7 mouse cellular contexts compared by ENCODE assay signal in genomic region chr16:76865731-76866464, GRCm38 (mm10).
DNase-seq lines count a peak whose midpoint lies in the region; ATAC-seq lines count a peak whose summit lies in the region.

No protein-coding gene starts in this region.

- H3K4me1 ChIP-seq in hindbrain, embryonic 14.5 days (replicated peaks; ENCODE audit: control insufficient read depth, insufficient read depth, low read length): peaks cover 7% of the 10 kb centered on the region; the same call in 1 of the 2 replicates

- no peak overlapping the region for H3K27ac ChIP-seq in hindbrain, embryonic 14.5 days

- no peaks in the 10 kb centered on the region for H3K9me3 ChIP-seq in hindbrain, embryonic 14.5 days (ENCODE audit: control insufficient read depth, low read length)

- WGBS in hindbrain, embryonic 14.5 days: 16% methylated on average over 7 of the region's 12 CpGs

- peak; percentile 79 for DNase-seq in cerebellum, postnatal 10 days
- peak; percentile 26 to 39 for DNase-seq in frontal cortex, postnatal 10 days (ENCODE audit: low spot score in 2 of 2)
- DNase-seq in hindbrain, embryonic 14.5 days (ENCODE audit: low spot score): peak; percentile 58
- DNase-seq in layer of hippocampus, postnatal 14 days (ENCODE audit: low spot score in 2 of 2): peak; percentile 44 to 69
- DNase-seq in right cerebral cortex, postnatal 4 days: peak; percentile 22

- 0 out of 2 replicates have a peak overlapping the region, but pooled peaks have one; percentile 36 for H3K9ac ChIP-seq in hindbrain, embryonic 14.5 days

- H3K27me3 ChIP-seq in hindbrain, embryonic 14.5 days (ENCODE audit: control insufficient read depth, insufficient read depth, low read length): no peaks in the 10 kb centered on the region

- no peak overlapping the region; the same call in 1 of the 2 replicates for H3K4me3 ChIP-seq in hindbrain, embryonic 14.5 days (replicated peaks; ENCODE audit: low read length)

- no peaks in the 10 kb centered on the region for H3K36me3 ChIP-seq in hindbrain, embryonic 14.5 days (replicated peaks; ENCODE audit: control insufficient read depth, insufficient read depth)

- H3K4me2 ChIP-seq in hindbrain, embryonic 14.5 days (replicated peaks): peak overlapping the region; percentile 46

- ATAC-seq in activated CD4-positive, CD25-positive, alpha-beta regulatory T cell, adult 4 months: peak; percentile 63
- peak; percentile 70 for ATAC-seq in hindbrain, embryonic 14.5 days (ENCODE audit: low FRiP score)
- 0 out of 2 replicates have a peak, but pooled peaks have one; percentile 47 for ATAC-seq in megakaryocyte-erythroid progenitor cell, adult 5-6 weeks (replicated peaks; ENCODE audit: low FRiP score, low TSS enrichment, poor library complexity, severe bottlenecking)

Comparison
In these comparisons a context has a peak if more than half of its experiments do, and no peak if none do; other contexts are left out.
1. DNase-seq: peak in every context shown above with its lines; median percentile 79 in cerebellum, postnatal 10 days; 58 in hindbrain, embryonic 14.5 days; 56 in layer of hippocampus, postnatal 14 days; 32 in frontal cortex, postnatal 10 days; 22 in right cerebral cortex, postnatal 4 days.